Mouse (Mus musculus) forebrain, postnatal 0 days (tissue): ENCODE measurements at regions not wholly inside any gene's neighbourhood (a gene's known extent, or its start where the extent isn't known, plus 50 kb on each side); places are given as distances from the start of the nearest gene placed in this dataset.

Experiments
- ATAC-seq: fragments of 200-750 bp; cut with Nextera tagmentation; 2 replicates; pipeline ENCODE4 v1.8.0; 2017; ENCODE audit warnings: mild to moderate bottlenecking, moderate library complexity
- DNase-seq: peaks from one replicate; pipeline ENCODE4 v3.0.0-alpha.2; 2015
- H3K27ac ChIP-seq: fragments of 300-500 bp; sonication (generic); 2 replicates; pipeline ENCODE4 v1.5.1; 2014; ENCODE audit warnings: low read depth, mild to moderate bottlenecking, antibody characterized with exemption, low read length, moderate library complexity, mixed read lengths
- H3K27me3 ChIP-seq: fragments of 300-500 bp; sonication (generic); 2 replicates; pipeline ENCODE4 v1.6.1; 2014; ENCODE audit warnings: mild to moderate bottlenecking, low read length, mixed read lengths; ENCODE audit not compliant: insufficient read depth
- H3K36me3 ChIP-seq: fragments of 300-500 bp; sonication (generic); 2 replicates; pipeline ENCODE4 v1.6.1; 2014; ENCODE audit warnings: mild to moderate bottlenecking, moderate library complexity; ENCODE audit not compliant: insufficient read depth
- H3K4me1 ChIP-seq: fragments of 300-500 bp; sonication (generic); 2 replicates; pipeline ENCODE4 v1.6.1; 2014; ENCODE audit warnings: antibody characterized with exemption; ENCODE audit not compliant: insufficient read depth
- H3K4me2 ChIP-seq: fragments of 300-500 bp; sonication (generic); 2 replicates; pipeline ENCODE4 v1.6.1; 2014; ENCODE audit warnings: low read depth, mild to moderate bottlenecking, moderate library complexity
- H3K4me3 ChIP-seq: fragments of 300-500 bp; sonication (generic); 2 replicates; pipeline ENCODE4 v1.5.1; 2014; ENCODE audit warnings: low read depth, low read length, mixed read lengths
- H3K9ac ChIP-seq: fragments of 300-500 bp; sonication (generic); 2 replicates; pipeline ENCODE4 v1.6.1; 2014; ENCODE audit warnings: mild to moderate bottlenecking
- H3K9me3 ChIP-seq: fragments of 300-500 bp; sonication (generic); 2 replicates; pipeline ENCODE4 v1.6.1; 2016; ENCODE audit warnings: low read length
- CTCF ChIP-seq: sonication (generic); IDR thresholded peaks from 2 replicates; pipeline ENCODE4 v1.5.1; 2016; ENCODE audit warnings: antibody characterized with exemption, control low read depth, low read depth
- WGBS: fragments of 180-500 bp; shearing (Covaris S2); extraction: QIAGEN DNeasy Blood & Tissue Kit; methylation state at CpG from one replicate; pipeline ENCODE4 v1.1.7; 2014; 5-methylcytosine and 5-hydroxymethylcytosine counted together

DNA sequence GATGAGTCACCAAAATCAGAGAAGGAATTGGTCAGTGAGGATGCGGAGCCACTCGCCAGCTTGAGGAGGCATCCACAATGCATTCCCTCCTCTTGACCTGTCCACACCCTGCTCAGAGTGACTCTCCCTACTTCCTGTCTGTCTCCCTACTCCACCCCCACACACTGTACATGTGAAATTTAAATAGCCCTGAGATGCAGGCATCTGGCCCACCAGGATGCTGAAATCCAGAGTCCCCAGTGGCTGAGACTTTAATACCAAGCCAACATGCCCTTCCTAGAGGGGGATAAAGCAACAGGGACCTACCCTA lies 201.6 kb upstream of the Sfswap start:
- H3K9me3 ChIP-seq = no peaks in the 10 kb centered on the region
- DNase-seq (peak; percentile 24), ATAC-seq (peak; percentile 27; the same call in 1 of the 2 replicates)
- H3K4me2 ChIP-seq = no peak overlapping the region
- whole genome bisulfite sequencing = 49% methylated on average over 2 of the region's 2 CpGs
- no peaks in the 10 kb centered on the region for H3K36me3 ChIP-seq
- no peak overlapping the region for H3K9ac ChIP-seq
- no peak for TF ChIP-seq CTCF
- no peaks in the 10 kb centered on the region; the same call in 1 of the 2 replicates for H3K27me3 ChIP-seq
- H3K4me1 ChIP-seq = 0 out of 2 replicates have a peak, but pooled peaks cover 6% of the 10 kb centered on the region
- H3K4me3 ChIP-seq = no peak overlapping the region
- H3K27ac ChIP-seq = no peak overlapping the region

DNA sequence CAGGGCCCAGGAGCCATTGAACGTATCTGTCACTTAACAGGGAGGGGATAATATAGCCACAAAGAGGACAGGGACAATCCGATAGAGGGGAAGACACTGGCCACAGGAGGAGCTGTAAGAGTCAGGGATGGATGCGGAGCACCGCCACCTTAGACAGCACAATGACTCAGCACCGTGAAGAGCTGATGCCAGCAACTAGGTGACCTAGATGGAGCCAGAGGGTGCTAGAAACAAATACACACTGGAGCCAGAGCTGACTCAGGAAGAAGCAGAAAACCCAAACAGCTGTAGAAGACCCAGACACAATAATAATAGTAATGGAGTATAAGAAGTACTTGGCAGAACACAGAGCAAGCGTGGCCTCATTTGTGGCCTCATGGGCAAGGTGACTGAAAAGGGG lies 200.6 kb upstream of the Sfswap start:
- Histone ChIP-seq H3K9me3 (no peaks in the 10 kb centered on the region), H3K36me3 (no peaks in the 10 kb centered on the region), H3K27ac (no peak overlapping the region), H3K4me3 (no peak overlapping the region), H3K4me2 (no peak overlapping the region), H3K9ac (no peak overlapping the region), H3K4me1 (0 out of 2 replicates have a peak, but pooled peaks cover 6% of the 10 kb centered on the region), H3K27me3 (no peaks in the 10 kb centered on the region; the same call in 1 of the 2 replicates)
- DNase-seq (no peak), ATAC-seq (no peak)
- no peak for TF ChIP-seq CTCF
- WGBS = 89% methylated on average over 6 of the region's 6 CpGs

DNA sequence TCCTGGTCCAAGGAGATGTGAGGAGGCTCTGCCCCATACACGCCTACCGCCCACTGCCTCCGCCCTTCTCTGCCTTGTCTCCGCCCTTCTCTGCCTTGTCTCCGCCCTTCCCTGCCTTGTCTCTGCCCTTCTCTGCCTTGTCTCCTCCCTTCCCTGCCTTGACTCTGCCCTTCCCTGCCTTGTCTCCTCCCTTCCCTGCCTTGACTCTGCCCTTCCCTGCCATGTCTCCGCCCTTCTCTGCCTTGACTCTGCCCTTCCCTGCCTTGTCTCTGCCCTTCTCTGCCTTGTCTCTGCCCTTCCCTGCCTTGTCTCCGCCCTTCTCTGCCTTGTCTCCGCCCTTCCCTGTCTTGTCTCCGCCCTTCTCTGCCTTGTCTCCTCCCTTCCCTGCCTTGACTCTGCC lies 185.4 kb upstream of the Sfswap start:
- WGBS = 62% methylated on average over 9 of the region's 9 CpGs
- no peak overlapping the region for H3K27ac ChIP-seq
- no peak overlapping the region for H3K4me3 ChIP-seq
- no peaks in the 10 kb centered on the region for H3K27me3 ChIP-seq
- no peak overlapping the region for H3K4me2 ChIP-seq
- no peak overlapping the region for H3K9ac ChIP-seq
- no peaks in the 10 kb centered on the region for H3K36me3 ChIP-seq
- DNase-seq (no peak), ATAC-seq (no peak)
- no peak for TF ChIP-seq CTCF
- H3K4me1 ChIP-seq = no peaks in the 10 kb centered on the region
- H3K9me3 ChIP-seq = no peaks in the 10 kb centered on the region

DNA sequence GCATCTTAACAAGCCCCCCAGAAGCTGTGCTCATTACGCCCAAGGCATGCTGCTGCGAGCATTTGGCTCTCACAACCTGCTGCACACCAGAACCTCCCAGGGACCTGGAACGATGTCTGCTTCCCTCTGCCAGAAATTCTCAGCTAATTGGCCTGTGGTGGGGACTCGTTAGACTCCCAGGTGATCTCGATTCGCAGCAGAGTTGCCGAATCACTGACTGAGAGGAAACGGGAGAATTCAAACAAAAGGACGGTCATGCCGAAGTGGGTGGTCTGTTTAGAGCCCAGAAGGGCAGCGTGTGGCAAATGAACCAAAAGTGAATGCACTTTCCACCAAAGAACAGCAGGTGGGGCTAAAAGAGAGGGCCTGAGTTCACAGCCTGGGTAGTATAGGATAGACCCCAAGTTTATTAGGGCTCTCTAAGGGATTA lies 169.9 kb upstream of the Sfswap start:
- H3K27ac ChIP-seq = no peak overlapping the region
- no peaks in the 10 kb centered on the region for H3K4me1 ChIP-seq
- no peak overlapping the region for H3K4me2 ChIP-seq
- H3K4me3 ChIP-seq = no peak overlapping the region
- 0 out of 2 replicates have a peak, but pooled peaks cover 3% of the 10 kb centered on the region for H3K9me3 ChIP-seq
- DNase-seq = peak; percentile 67
- H3K9ac ChIP-seq = no peak overlapping the region
- ATAC-seq = peak; percentile 29
- TF ChIP-seq CTCF = peak; percentile 62
- 6% methylated on average over 11 of the region's 11 CpGs for WGBS
- no peaks in the 10 kb centered on the region for H3K27me3 ChIP-seq
- H3K36me3 ChIP-seq = no peaks in the 10 kb centered on the region

DNA sequence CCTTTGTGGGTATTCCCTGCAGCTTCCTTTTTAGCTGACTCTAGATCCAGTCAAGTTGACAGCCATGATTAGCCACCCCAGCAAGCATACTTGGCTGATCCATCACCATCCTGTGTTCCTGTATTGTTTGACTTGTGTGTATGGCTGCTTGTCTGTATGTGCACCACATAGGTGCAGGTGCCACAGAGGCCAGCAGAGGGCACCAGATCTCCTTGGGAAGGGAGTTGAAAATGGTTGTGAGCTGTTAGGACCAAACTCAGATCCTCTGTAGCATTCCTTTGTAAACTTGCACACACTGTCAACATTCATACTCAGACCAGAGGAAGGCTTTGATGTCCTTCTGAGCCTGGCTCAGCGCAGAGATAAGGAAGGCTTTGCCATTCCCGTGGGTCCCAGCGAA lies 169.0 kb upstream of the Sfswap start:
- TF ChIP-seq CTCF = peak; percentile 44; the same call in 1 of the 2 replicates
- Histone ChIP-seq H3K9me3 (0 out of 2 replicates have a peak, but pooled peaks cover 3% of the 10 kb centered on the region), H3K9ac (no peak overlapping the region), H3K4me2 (no peak overlapping the region), H3K4me3 (no peak overlapping the region), H3K27me3 (no peaks in the 10 kb centered on the region), H3K27ac (no peak overlapping the region), H3K36me3 (no peaks in the 10 kb centered on the region), H3K4me1 (no peaks in the 10 kb centered on the region)
- ATAC-seq = no peak
- WGBS = 95% methylated on average over 3 of the region's 3 CpGs
- DNase-seq = no peak

DNA sequence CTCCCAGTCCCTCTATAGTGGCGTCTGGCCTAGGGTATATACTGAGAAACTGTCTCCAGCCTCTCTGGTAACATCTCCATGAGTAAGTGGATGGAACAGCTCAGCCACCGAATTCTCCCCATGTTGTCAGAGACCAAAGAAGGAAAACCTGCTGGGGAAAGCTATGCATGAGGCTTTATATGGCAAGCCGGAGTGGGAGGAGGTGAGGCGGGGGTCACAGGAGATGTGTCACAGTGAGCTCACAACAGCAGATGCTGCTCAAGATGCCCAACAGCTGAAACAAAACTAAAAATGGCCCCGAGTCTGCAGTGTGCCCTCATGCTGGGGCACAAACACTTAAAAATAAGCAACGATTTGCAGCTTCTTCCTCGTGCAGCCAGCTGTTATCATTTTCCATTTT lies 162.5 kb upstream of the Sfswap start:
- Histone ChIP-seq H3K9ac (no peak overlapping the region), H3K4me2 (no peak overlapping the region), H3K4me3 (no peak overlapping the region), H3K4me1 (no peaks in the 10 kb centered on the region), H3K36me3 (no peaks in the 10 kb centered on the region), H3K27me3 (no peaks in the 10 kb centered on the region), H3K27ac (no peak overlapping the region), H3K9me3 (no peaks in the 10 kb centered on the region)
- 55% methylated on average over 7 of the region's 7 CpGs for WGBS
- ATAC-seq (peak; percentile 62), DNase-seq (no peak)
- TF ChIP-seq CTCF = no peak

DNA sequence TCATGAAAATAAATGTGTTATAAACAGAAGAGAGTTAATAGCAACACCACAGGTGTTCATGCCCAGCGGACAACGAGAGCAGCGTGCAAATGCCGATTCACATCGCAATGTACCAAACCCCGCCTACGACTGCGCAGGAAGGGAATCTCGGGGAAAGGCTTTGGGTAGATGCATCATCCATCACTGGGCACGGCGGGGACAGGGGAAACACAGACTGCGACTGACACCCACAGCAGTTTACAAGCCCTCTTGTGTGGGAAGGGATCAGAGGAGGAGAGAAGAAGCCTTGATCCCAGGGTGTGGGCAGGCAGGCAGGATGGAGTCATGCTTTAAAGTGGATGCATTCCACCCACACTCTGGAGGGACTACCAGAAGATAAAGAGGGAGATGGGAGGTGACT lies 157.0 kb upstream of the Sfswap start:
- ATAC-seq (no peak), DNase-seq (no peak)
- no peak overlapping the region for H3K27ac ChIP-seq
- H3K27me3 ChIP-seq = no peaks in the 10 kb centered on the region
- H3K9ac ChIP-seq = no peak overlapping the region
- no peak overlapping the region for H3K4me2 ChIP-seq
- H3K4me3 ChIP-seq = no peak overlapping the region
- no peaks in the 10 kb centered on the region for H3K36me3 ChIP-seq
- 82% methylated on average over 12 of the region's 12 CpGs for WGBS
- no peak for TF ChIP-seq CTCF
- no peaks in the 10 kb centered on the region for H3K4me1 ChIP-seq
- H3K9me3 ChIP-seq = no peaks in the 10 kb centered on the region

- Histone ChIP-seq H3K4me2 (no peak overlapping the region), H3K27me3 (no peaks in the 10 kb centered on the region), H3K4me3 (no peak overlapping the region), H3K27ac (no peak overlapping the region), H3K4me1 (no peaks in the 10 kb centered on the region), H3K9me3 (no peaks in the 10 kb centered on the region), H3K9ac (no peak overlapping the region), H3K36me3 (no peaks in the 10 kb centered on the region)
- TF ChIP-seq CTCF = no peak
- DNase-seq = no peak
- ATAC-seq = no peak
- 76% methylated on average over 12 of the region's 12 CpGs for WGBS
These were observed 151.0 kb upstream of the Sfswap start for GRCm38 (mm10) chr5:129350024-129350423.
